Mouse (Mus musculus) forebrain, embryonic 13.5 days (tissue): ENCODE results near the gene Sel1l3. TPM values are rescaled to one million over a fixed set of nuclear protein-coding genes. Genes with fewer than 3 reads are reported as not detected.

Experiments used
- ATAC-seq: fragments of 200-750 bp; cut with Nextera tagmentation; 2 replicates; pipeline ENCODE4 v1.8.0; 2017
- H3K27ac ChIP-seq: fragments of 300-500 bp; sonication (generic); 2 replicates; pipeline ENCODE4 v1.5.1; 2015; ENCODE audit warnings: inconsistent platforms, mild to moderate bottlenecking, moderate library complexity
- H3K27me3 ChIP-seq: fragments of 300-500 bp; sonication (generic); 2 replicates; pipeline ENCODE4 v1.6.1; 2015; ENCODE audit warnings: mild to moderate bottlenecking, inconsistent platforms
- H3K36me3 ChIP-seq: fragments of 300-500 bp; sonication (generic); 2 replicates; pipeline ENCODE4 v1.6.1; 2015; ENCODE audit warnings: mild to moderate bottlenecking, inconsistent platforms; ENCODE audit not compliant: poor library complexity, severe bottlenecking
- H3K4me1 ChIP-seq: fragments of 300-500 bp; sonication (generic); 2 replicates; pipeline ENCODE4 v1.6.1; 2015; ENCODE audit warnings: inconsistent platforms
- H3K4me2 ChIP-seq: fragments of 300-500 bp; sonication (generic); 2 replicates; pipeline ENCODE4 v1.6.1; 2015; ENCODE audit warnings: inconsistent platforms, mild to moderate bottlenecking, moderate library complexity
- H3K4me3 ChIP-seq: fragments of 300-500 bp; sonication (generic); 2 replicates; pipeline ENCODE4 v1.5.1; 2015; ENCODE audit warnings: mild to moderate bottlenecking, inconsistent platforms
- H3K9ac ChIP-seq: fragments of 300-500 bp; sonication (generic); 2 replicates; pipeline ENCODE4 v1.6.1; 2015; ENCODE audit warnings: mild to moderate bottlenecking, inconsistent platforms
- H3K9me3 ChIP-seq: fragments of 300-500 bp; sonication (generic); replicated peaks from 2 replicates; pipeline ENCODE4 v1.6.1; 2016; ENCODE audit warnings: inconsistent platforms
- WGBS: fragments of 180-500 bp; shearing (Covaris S2); methylation state at CpG from one replicate; pipeline ENCODE4 v1.1.7; 2015; 5-methylcytosine and 5-hydroxymethylcytosine counted together
- polyA plus RNA-seq: library from polyadenylated mRNA; unstranded; fragments of >200 nt; fragmentation: Nextera tagmentation; extraction: Ambion mirVana; gene quantifications from 2 replicates; pipeline ENCODE4 v1.2.1, GENCODE M21; 2015

Sel1l3 gene
- polyA plus RNA-seq, 1 experiment from 2014 or later = 8.5 TPM

GRCm38 (mm10) chr5:53188608-53189007 lies 25.1 kb downstream of the Sel1l3 start:
- no peak overlapping the region for H3K9ac ChIP-seq
- H3K27me3 ChIP-seq = no peaks in the 10 kb centered on the region
- H3K4me3 ChIP-seq = no peak overlapping the region
- peaks cover 8% of the 10 kb centered on the region; the same call in 1 of the 2 replicates for H3K36me3 ChIP-seq
- H3K9me3 ChIP-seq = no peaks in the 10 kb centered on the region
- peaks cover 28% of the 10 kb centered on the region for H3K4me1 ChIP-seq
- no peak overlapping the region for H3K4me2 ChIP-seq
- 81% methylated on average over 2 of the region's 2 CpGs for WGBS
- no peak overlapping the region for H3K27ac ChIP-seq
- ATAC-seq = no peak

- 81% methylated on average over 10 of the region's 10 CpGs for WGBS
- peak; percentile 48; the same call in 1 of the 2 replicates for ATAC-seq
- no peak overlapping the region for H3K27ac ChIP-seq
Measured at GRCm38 (mm10) chr5:53187245-53187644, 26.5 kb downstream of the Sel1l3 start.

GRCm38 (mm10) chr5:53185803-53186202 lies 27.9 kb downstream of the Sel1l3 start:
- 18% methylated on average over 11 of the region's 11 CpGs for WGBS
- H3K4me3 ChIP-seq = no peak overlapping the region
- no peak overlapping the region for H3K27ac ChIP-seq
- H3K4me1 ChIP-seq = peaks cover 19% of the 10 kb centered on the region
- no peaks in the 10 kb centered on the region for H3K27me3 ChIP-seq
- H3K4me2 ChIP-seq = peak overlapping the region; percentile 37
- H3K9ac ChIP-seq = peak overlapping the region; percentile 31; the same call in 1 of the 2 replicates
- peaks cover 11% of the 10 kb centered on the region; the same call in 1 of the 2 replicates for H3K36me3 ChIP-seq
- no peaks in the 10 kb centered on the region for H3K9me3 ChIP-seq
- peak; percentile 34; the same call in 1 of the 2 replicates for ATAC-seq

More at GRCm38 (mm10) chr5:53187245-53187644, 26.5 kb downstream of the Sel1l3 start:
- H3K4me1 ChIP-seq = peaks cover 19% of the 10 kb centered on the region
- H3K9ac ChIP-seq = no peak overlapping the region
- H3K4me3 ChIP-seq = no peak overlapping the region
- H3K36me3 ChIP-seq = peaks cover 8% of the 10 kb centered on the region; the same call in 1 of the 2 replicates
- no peaks in the 10 kb centered on the region for H3K27me3 ChIP-seq
- no peaks in the 10 kb centered on the region for H3K9me3 ChIP-seq
- H3K4me2 ChIP-seq = no peak overlapping the region

GRCm38 (mm10) chr5:53179965-53180364 lies 33.8 kb downstream of the Sel1l3 start:
- Histone ChIP-seq H3K9ac (no peak overlapping the region), H3K4me1 (peaks cover 9% of the 10 kb centered on the region), H3K4me2 (no peak overlapping the region), H3K4me3 (no peak overlapping the region), H3K27me3 (no peaks in the 10 kb centered on the region), H3K9me3 (no peaks in the 10 kb centered on the region), H3K36me3 (peaks cover 11% of the 10 kb centered on the region; the same call in 1 of the 2 replicates), H3K27ac (no peak overlapping the region)
- 84% methylated on average over 5 of the region's 5 CpGs for WGBS
- ATAC-seq = no peak

GRCm38 (mm10) chr5:53176703-53177102 lies 37.0 kb downstream of the Sel1l3 start:
- ATAC-seq = no peak
- H3K4me2 ChIP-seq = no peak overlapping the region
- H3K36me3 ChIP-seq = peaks cover 9% of the 10 kb centered on the region; the same call in 1 of the 2 replicates
- H3K4me1 ChIP-seq = peaks cover 17% of the 10 kb centered on the region
- no peaks in the 10 kb centered on the region for H3K9me3 ChIP-seq
- no peaks in the 10 kb centered on the region for H3K27me3 ChIP-seq
- H3K27ac ChIP-seq = no peak overlapping the region
- WGBS = 49% methylated on average over 6 of the region's 6 CpGs
- H3K9ac ChIP-seq = no peak overlapping the region
- H3K4me3 ChIP-seq = no peak overlapping the region

- 85% methylated on average over 2 of the region's 4 CpGs for WGBS
- H3K4me1 ChIP-seq = peaks cover 17% of the 10 kb centered on the region
- no peak overlapping the region for H3K9ac ChIP-seq
- no peak overlapping the region for H3K4me2 ChIP-seq
- H3K27ac ChIP-seq = no peak overlapping the region
- no peak overlapping the region for H3K4me3 ChIP-seq
- H3K36me3 ChIP-seq = peaks cover 6% of the 10 kb centered on the region; the same call in 1 of the 2 replicates
- no peaks in the 10 kb centered on the region for H3K27me3 ChIP-seq
- ATAC-seq = no peak
- H3K9me3 ChIP-seq = no peaks in the 10 kb centered on the region
Measured at GRCm38 (mm10) chr5:53176075-53176474, 37.7 kb downstream of the Sel1l3 start.

- H3K9ac ChIP-seq = no peak overlapping the region
- H3K9me3 ChIP-seq = no peaks in the 10 kb centered on the region
- ATAC-seq = no peak
- H3K4me3 ChIP-seq = no peak overlapping the region
- no peak overlapping the region for H3K27ac ChIP-seq
- H3K4me1 ChIP-seq = peaks cover 17% of the 10 kb centered on the region
- H3K4me2 ChIP-seq = no peak overlapping the region
- WGBS = 89% methylated on average over 3 of the region's 3 CpGs
- H3K27me3 ChIP-seq = no peaks in the 10 kb centered on the region
- peaks cover 6% of the 10 kb centered on the region; the same call in 1 of the 2 replicates for H3K36me3 ChIP-seq
Measured at GRCm38 (mm10) chr5:53175195-53175594, 38.5 kb downstream of the Sel1l3 start.

GRCm38 (mm10) chr5:53174461-53174860 lies 39.3 kb downstream of the Sel1l3 start:
- 56% methylated on average over 12 of the region's 12 CpGs for WGBS
- no peak overlapping the region for H3K4me2 ChIP-seq
- no peak overlapping the region for H3K27ac ChIP-seq
- peaks cover 7% of the 10 kb centered on the region; the same call in 1 of the 2 replicates for H3K36me3 ChIP-seq
- H3K4me3 ChIP-seq = no peak overlapping the region
- H3K9ac ChIP-seq = no peak overlapping the region
- ATAC-seq = peak; percentile 42; the same call in 1 of the 2 replicates
- no peaks in the 10 kb centered on the region for H3K27me3 ChIP-seq
- H3K9me3 ChIP-seq = no peaks in the 10 kb centered on the region
- peaks cover 17% of the 10 kb centered on the region for H3K4me1 ChIP-seq

GRCm38 (mm10) chr5:53172908-53173307 lies 40.8 kb downstream of the Sel1l3 start:
- no peak overlapping the region for H3K9ac ChIP-seq
- no peak overlapping the region for H3K27ac ChIP-seq
- H3K36me3 ChIP-seq = peaks cover 12% of the 10 kb centered on the region; the same call in 1 of the 2 replicates
- H3K4me1 ChIP-seq = peaks cover 12% of the 10 kb centered on the region
- no peak for ATAC-seq
- no peaks in the 10 kb centered on the region for H3K27me3 ChIP-seq
- no peaks in the 10 kb centered on the region for H3K9me3 ChIP-seq
- H3K4me3 ChIP-seq = no peak overlapping the region
- no peak overlapping the region for H3K4me2 ChIP-seq
- 87% methylated on average over 7 of the region's 7 CpGs for WGBS

GRCm38 (mm10) chr5:53172256-53172636 lies 41.5 kb downstream of the Sel1l3 start:
- Histone ChIP-seq H3K4me3 (no peak overlapping the region), H3K9ac (no peak overlapping the region), H3K27me3 (no peaks in the 10 kb centered on the region), H3K36me3 (peaks cover 12% of the 10 kb centered on the region), H3K27ac (no peak overlapping the region), H3K4me2 (no peak overlapping the region), H3K9me3 (no peaks in the 10 kb centered on the region), H3K4me1 (peaks cover 10% of the 10 kb centered on the region)
- ATAC-seq = no peak
- 89% methylated on average over 10 of the region's 10 CpGs for WGBS

- ATAC-seq = no peak
- no peak overlapping the region for H3K27ac ChIP-seq
- no peak overlapping the region for H3K4me3 ChIP-seq
- H3K36me3 ChIP-seq = peaks cover 15% of the 10 kb centered on the region
- H3K27me3 ChIP-seq = no peaks in the 10 kb centered on the region
- WGBS = 92% methylated on average over 6 of the region's 6 CpGs
- H3K9ac ChIP-seq = no peak overlapping the region
- no peaks in the 10 kb centered on the region for H3K9me3 ChIP-seq
- H3K4me2 ChIP-seq = no peak overlapping the region
- peaks cover 10% of the 10 kb centered on the region for H3K4me1 ChIP-seq
Measured at GRCm38 (mm10) chr5:53171611-53172255, 42.0 kb downstream of the Sel1l3 start.

GRCm38 (mm10) chr5:53167564-53167963 lies 46.2 kb downstream of the Sel1l3 start:
- Histone ChIP-seq H3K9ac (no peak overlapping the region), H3K4me1 (no peaks in the 10 kb centered on the region), H3K27me3 (no peaks in the 10 kb centered on the region), H3K27ac (no peak overlapping the region), H3K36me3 (peaks cover 22% of the 10 kb centered on the region), H3K4me2 (no peak overlapping the region), H3K4me3 (no peak overlapping the region), H3K9me3 (no peaks in the 10 kb centered on the region)
- no peak for ATAC-seq
- 96% methylated on average over 4 of the region's 4 CpGs for WGBS
